Mouse (Mus musculus) neural tube, postnatal 0 days (tissue): Measurements from ENCODE around the gene Gfm2. TPM values are rescaled to one million over a fixed set of nuclear protein-coding genes. Genes with fewer than 3 reads are reported as not detected.

Source experiments
- polyA plus RNA-seq: library from polyadenylated mRNA; unstranded; fragments of >200 nt; fragmentation: Nextera tagmentation; extraction: Ambion mirVana; gene quantifications from 2 replicates; pipeline ENCODE4 v1.2.1, GENCODE M21; 2015

Gfm2 gene
- 24.2 and 26.6 TPM in 2 replicates for polyA plus RNA-seq

GRCm38 (mm10) chr13:97137466-97138400 lies at the start of gene Gfm2, which contains the start of gene Nsa2:
Gene Gfm2, plus strand, starts transcription at chr13:97137937.
Gene Nsa2, minus strand, starts transcription at chr13:97137937.

DNA sequence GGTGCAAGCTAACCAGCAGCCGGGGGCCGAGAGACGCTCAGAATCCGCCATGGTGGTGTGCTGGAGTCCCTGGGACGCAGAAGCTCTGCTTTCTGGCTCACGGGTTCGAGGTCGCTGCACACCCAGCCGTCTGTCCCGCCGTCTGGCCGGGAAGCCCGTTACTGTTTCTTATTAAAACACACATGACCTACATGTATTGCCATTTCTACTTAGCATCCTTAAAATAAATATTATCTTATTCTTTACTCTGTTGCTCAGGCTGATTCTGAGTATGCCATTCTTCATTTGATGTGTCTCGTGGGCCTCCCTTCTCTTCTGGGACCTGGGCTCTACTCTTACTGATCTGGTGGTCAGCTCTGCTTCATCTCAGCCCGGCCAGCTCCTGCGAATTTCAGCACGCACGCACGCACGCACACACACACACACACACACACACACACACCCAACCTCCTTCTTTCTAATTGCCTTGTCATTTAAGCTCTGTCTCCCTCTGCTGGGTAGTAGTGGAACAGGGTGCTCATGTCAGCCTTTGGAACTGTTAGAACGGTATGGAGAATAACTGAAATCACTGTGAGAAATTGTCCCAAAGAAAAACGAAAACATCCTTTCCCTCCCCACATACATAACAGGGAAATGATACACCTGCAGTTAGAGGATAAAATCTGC lies 38.4 kb upstream of the Gfm2 start, which contains the start of gene Gm6169:
Gene Gm6169 (minus strand): TSS at position 51 of the 666 bp plus-strand sequence.

GRCm38 (mm10) chr13:97197932-97198562 lies 60.3 kb downstream of the Gfm2 start, which contains the start of gene Hexb:
Gene Hexb, minus strand, starts transcription at chr13:97198357.

Other genes with a start within 250 kb of the Gfm2 start
- 0.12 and 0.13 TPM in 2 replicates for gene Gcnt4, start 213.2 kb upstream of the Gfm2 start, polyA plus RNA-seq
- not detected in 2 replicates for gene 1700029F12Rik, start 103.6 kb upstream of the Gfm2 start, polyA plus RNA-seq
- 24.4 and 24.6 TPM in 2 replicates for gene Fam169a, start 70.7 kb upstream of the Gfm2 start, polyA plus RNA-seq
- gene Gm6169, start 38.7 kb upstream of the Gfm2 start, polyA plus RNA-seq, result 1.4 and 1.5 TPM in 2 replicates
- 41.7 and 43.7 TPM in 2 replicates for gene Nsa2, start within 50 bp of the Gfm2 start, polyA plus RNA-seq
- 80.5 and 88.2 TPM in 2 replicates for gene Hexb, start 60.4 kb downstream of the Gfm2 start, polyA plus RNA-seq
- gene Enc1, start 103.2 kb downstream of the Gfm2 start, polyA plus RNA-seq, result 39.3 and 42.7 TPM in 2 replicates